32 mouse cellular contexts compared by ENCODE assay signal in genomic region chr1:159796021-159796420, GRCm38 (mm10).
"Had no signal": no experiment of that assay in that cellular context is flagged by ENCODE, and none has a peak within 500 bp of the region (broad histone marks: within the 10 kb centered on the region; RNA-seq: fewer than 3 reads in every experiment).

No protein-coding gene starts in this region.

- ATAC-seq: liver, embryonic 12.5 days; liver, postnatal 0 days; lung, postnatal 0 days; midbrain, embryonic 13.5 days; midbrain, embryonic 15.5 days; midbrain, embryonic 16.5 days had no signal

- H3K27ac ChIP-seq: limb, embryonic 10.5 days; limb, embryonic 12.5 days; limb, embryonic 13.5 days; limb, embryonic 15.5 days; liver, embryonic 12.5 days; liver, embryonic 13.5 days; liver, embryonic 14.5 days; liver, embryonic 15.5 days; lung, embryonic 15.5 days; macrophage; midbrain, embryonic 10.5 days; midbrain, embryonic 12.5 days; midbrain, embryonic 13.5 days; midbrain, embryonic 15.5 days; neural tube, embryonic 12.5 days had no signal

- H3K36me3 ChIP-seq: limb, embryonic 10.5 days; limb, embryonic 12.5 days; limb, embryonic 13.5 days; limb, embryonic 15.5 days; liver, embryonic 12.5 days; liver, embryonic 13.5 days; liver, embryonic 15.5 days; lung, embryonic 15.5 days; midbrain, embryonic 10.5 days; midbrain, embryonic 12.5 days; midbrain, embryonic 13.5 days; midbrain, embryonic 15.5 days; neural tube, embryonic 12.5 days had no signal

- DNase-seq: left cerebral cortex, postnatal 4 days; liver; liver, embryonic 13.5 days; liver, postnatal 0 days; lung, adult 18-20 months; lung, adult 2 months; lung, embryonic 14.5 days; lung, postnatal 10 days; lung, postnatal 14 days; lung, postnatal 36 days; lung, postnatal 4 days; midbrain, embryonic 14.5 days had no signal

- H3K4me2 ChIP-seq: limb, embryonic 12.5 days; limb, embryonic 13.5 days; limb, embryonic 15.5 days; liver, embryonic 11.5 days; liver, embryonic 12.5 days; liver, embryonic 13.5 days; liver, embryonic 15.5 days; lung, embryonic 14.5 days; lung, embryonic 15.5 days; midbrain, embryonic 11.5 days; midbrain, embryonic 12.5 days; midbrain, embryonic 13.5 days; midbrain, embryonic 15.5 days; neural tube, embryonic 12.5 days had no signal

- H3K4me1 ChIP-seq: limb, embryonic 10.5 days; limb, embryonic 15.5 days; liver, embryonic 12.5 days; liver, embryonic 13.5 days; liver, embryonic 15.5 days; lung, embryonic 15.5 days; midbrain, embryonic 10.5 days; midbrain, embryonic 12.5 days; midbrain, embryonic 13.5 days; midbrain, embryonic 15.5 days; neural tube, embryonic 12.5 days had no signal

- H3K9ac ChIP-seq: limb, embryonic 12.5 days; limb, embryonic 13.5 days; limb, embryonic 15.5 days; liver, embryonic 12.5 days; liver, embryonic 13.5 days; liver, embryonic 14.5 days; liver, embryonic 15.5 days; liver, postnatal 0 days; lung, embryonic 14.5 days; lung, embryonic 15.5 days; midbrain, embryonic 12.5 days; midbrain, embryonic 13.5 days; midbrain, embryonic 15.5 days; neural tube, embryonic 12.5 days had no signal

- H3K27me3 ChIP-seq: limb, embryonic 13.5 days; limb, embryonic 15.5 days; liver, embryonic 12.5 days; liver, embryonic 13.5 days; liver, embryonic 15.5 days; lung, embryonic 15.5 days; midbrain, embryonic 12.5 days; midbrain, embryonic 13.5 days; midbrain, embryonic 15.5 days; neural tube, embryonic 12.5 days had no signal

- H3K4me3 ChIP-seq: limb, embryonic 10.5 days; limb, embryonic 12.5 days; limb, embryonic 13.5 days; limb, embryonic 15.5 days; liver, embryonic 12.5 days; liver, embryonic 13.5 days; liver, embryonic 15.5 days; lung, embryonic 15.5 days; megakaryocyte, embryonic 14.5 days; midbrain, embryonic 10.5 days; midbrain, embryonic 12.5 days; midbrain, embryonic 13.5 days; midbrain, embryonic 15.5 days; myocyte; neural tube, embryonic 12.5 days had no signal

- H3K9me3 ChIP-seq: limb, embryonic 10.5 days; limb, embryonic 12.5 days; limb, embryonic 13.5 days; limb, embryonic 15.5 days; liver, embryonic 12.5 days; liver, embryonic 13.5 days; liver, embryonic 15.5 days; lung, embryonic 15.5 days; megakaryocyte, embryonic 14.5 days; midbrain, embryonic 10.5 days; midbrain, embryonic 12.5 days; midbrain, embryonic 13.5 days; midbrain, embryonic 15.5 days; neural tube, embryonic 12.5 days had no signal
